In genomic region chr13:24761083-24761402, GRCm38 (mm10) we compare ENCODE assay signal across 8 mouse cellular contexts. TPM values are rescaled to one million over a fixed set of nuclear protein-coding genes. Genes with fewer than 3 reads are reported as not detected.
DNase-seq lines count a peak whose midpoint lies in the region; ATAC-seq and TF ChIP-seq lines count a peak whose summit lies in the region.

No protein-coding gene starts in this region.

- H3K4me3 ChIP-seq in heart, embryonic 14.5 days (ENCODE audit: control insufficient read depth in 1 of 2, insufficient read depth in 1 of 2, low read depth in 1 of 2, low read length in 2 of 2): peak overlapping the region; percentile 80 to 96
- peak overlapping the region; percentile 93 for H3K4me3 ChIP-seq in G1E (ENCODE audit: low read depth, low read length)
- H3K4me3 ChIP-seq in hindbrain, embryonic 11.5 days (ENCODE audit: low read depth, low read length): peak overlapping the region; percentile 95

- peaks cover 2 to 10% of the 10 kb centered on the region in 2 experiments; a peak in 1 of 4 replicates for H3K4me1 ChIP-seq in heart, embryonic 14.5 days (ENCODE audit: control insufficient read depth in 2 of 2, insufficient read depth in 2 of 2, low read length in 2 of 2)
- H3K4me1 ChIP-seq in G1E (ENCODE audit: insufficient read depth, low read depth, low read length): peaks cover 44% of the 10 kb centered on the region
- no peaks in the 10 kb centered on the region for H3K4me1 ChIP-seq in hindbrain, embryonic 11.5 days (replicated peaks; ENCODE audit: control insufficient read depth, insufficient read depth, low read length)

- WGBS in heart, embryonic 14.5 days: 4% methylated on average over 10 of the region's 10 CpGs
- 7% methylated on average over 10 of the region's 10 CpGs for WGBS in hindbrain, embryonic 11.5 days

- H3K9me3 ChIP-seq in heart, embryonic 14.5 days (ENCODE audit: control insufficient read depth, low read length): no peaks in the 10 kb centered on the region
- H3K9me3 ChIP-seq in G1E (replicated peaks): no peaks in the 10 kb centered on the region
- no peaks in the 10 kb centered on the region for H3K9me3 ChIP-seq in hindbrain, embryonic 11.5 days (ENCODE audit: control insufficient read depth, low read length)

- ATAC-seq in heart, embryonic 14.5 days (ENCODE audit: insufficient number of reproducible peaks, insufficient read depth, low FRiP score, low read depth): no peak
- no peak for ATAC-seq in G1E (ENCODE audit: extremely low read depth, insufficient number of reproducible peaks, low FRiP score, poor library complexity, severe bottlenecking)
- ATAC-seq in hindbrain, embryonic 11.5 days (ENCODE audit: low FRiP score): no peak
- ATAC-seq in megakaryocyte, adult 5-6 weeks (ENCODE audit: poor library complexity, severe bottlenecking): peak; percentile 39

- peaks cover 37% of the 10 kb centered on the region for H3K36me3 ChIP-seq in heart, embryonic 14.5 days (ENCODE audit: control insufficient read depth, insufficient read depth, low read length)
- peaks cover 47% of the 10 kb centered on the region for H3K36me3 ChIP-seq in G1E (replicated peaks)
- no peaks in the 10 kb centered on the region for H3K36me3 ChIP-seq in hindbrain, embryonic 11.5 days (ENCODE audit: control insufficient read depth, insufficient read depth, low read length)

- peak overlapping the region; percentile 86 to 97 for H3K27ac ChIP-seq in heart, embryonic 14.5 days (replicated peaks in 1 of 2; ENCODE audit: control insufficient read depth in 1 of 2, insufficient read depth in 1 of 2, low read depth in 2 of 2, low read length in 2 of 2)
- no peak overlapping the region for H3K27ac ChIP-seq in hindbrain, embryonic 11.5 days (ENCODE audit: low read depth, low read length)

- no peaks in the 10 kb centered on the region for H3K27me3 ChIP-seq in heart, embryonic 14.5 days (ENCODE audit: control insufficient read depth, insufficient read depth, low read length)
- H3K27me3 ChIP-seq in G1E (ENCODE audit: insufficient read depth, low read length): no peaks in the 10 kb centered on the region
- H3K27me3 ChIP-seq in hindbrain, embryonic 11.5 days (ENCODE audit: control insufficient read depth, insufficient read depth, low read length): no peaks in the 10 kb centered on the region

- peak overlapping the region; percentile 75 for H3K4me2 ChIP-seq in heart, embryonic 14.5 days (ENCODE audit: low read length)
- H3K4me2 ChIP-seq in hindbrain, embryonic 11.5 days (replicated peaks; ENCODE audit: low read depth, low read length): peak overlapping the region; percentile 69

- DNase-seq in heart, adult 11 months: no peak
- no peak for DNase-seq in G1E (ENCODE audit: low spot score)
- DNase-seq in hindbrain, embryonic 11.5 days (ENCODE audit: low spot score): no peak
- DNase-seq in retina, postnatal 1 day: no peak
- DNase-seq in thymus, postnatal 4 days: no peak
- no peak for DNase-seq in thymus, postnatal 14 days

- no peak for TF ChIP-seq CTCF in G1E (IDR thresholded peaks at IDR 0.05; ENCODE audit: low read depth, low read length)

- peak overlapping the region; percentile 90 for H3K9ac ChIP-seq in heart, embryonic 14.5 days (ENCODE audit: low read length)
- peak overlapping the region; percentile 82 for H3K9ac ChIP-seq in hindbrain, embryonic 11.5 days (ENCODE audit: low read depth, low read length)

RNA-seq across cellular contexts. Expression of gene Gmnn, which starts 0.7 kb away (rescaled TPM):
- 108 and 112 TPM in 2 replicates for polyA plus RNA-seq in heart, embryonic 14.5 days (2014; fragmentation: Nextera tagmentation; extraction: Ambion mirVana)
- total RNA-seq in G1E (2014; fragmentation: Nextera tagmentation) (51.1 and 57.2 TPM in 2 replicates), G1E (2017) (277 and 295 TPM in 2 replicates)
- 9.7 and 18.8 TPM in 2 replicates for polyA plus RNA-seq in G1E (2012)
- polyA plus RNA-seq in hindbrain, embryonic 11.5 days (2014; fragmentation: Nextera tagmentation; extraction: Ambion mirVana): 126 and 128 TPM in 2 replicates
- 161 and 181 TPM in 2 replicates for total RNA-seq in megakaryocyte, adult 5-6 weeks (2015)
- 175 and 177 TPM in 2 replicates for total RNA-seq in megakaryocyte, adult 5-6 weeks (2017)

RNA-seq across cellular contexts. Expression of gene Armh2, which starts 20.0 kb away (rescaled TPM):
- polyA plus RNA-seq in heart, embryonic 14.5 days (2014; fragmentation: Nextera tagmentation; extraction: Ambion mirVana): not detected in 2 replicates
- total RNA-seq in G1E (2014; fragmentation: Nextera tagmentation) (not detected in 2 replicates), G1E (2017) (0.22 and 0.23 TPM in 2 replicates)
- not detected in 2 replicates for polyA plus RNA-seq in G1E (2012)
- polyA plus RNA-seq in hindbrain, embryonic 11.5 days (2014; fragmentation: Nextera tagmentation; extraction: Ambion mirVana): not detected in 2 replicates
- 0.22 TPM in 1 of 2 replicates, not detected in the other for total RNA-seq in megakaryocyte, adult 5-6 weeks (2015)
- not detected in 2 replicates for total RNA-seq in megakaryocyte, adult 5-6 weeks (2017)

RNA-seq across cellular contexts. Expression of gene BC005537, which starts 40.4 kb away (rescaled TPM):
- 19.0 and 22.6 TPM in 2 replicates for polyA plus RNA-seq in heart, embryonic 14.5 days (2014; fragmentation: Nextera tagmentation; extraction: Ambion mirVana)
- 121 and 168 TPM in 2 replicates for total RNA-seq in G1E (2014; fragmentation: Nextera tagmentation)
- total RNA-seq in G1E (2017): 47.1 and 51.4 TPM in 2 replicates
- polyA plus RNA-seq in G1E (2012): 61.7 and 75.4 TPM in 2 replicates
- 23.4 and 39.7 TPM in 2 replicates for polyA plus RNA-seq in hindbrain, embryonic 11.5 days (2014; fragmentation: Nextera tagmentation; extraction: Ambion mirVana)
- 222 and 241 TPM in 2 replicates for total RNA-seq in megakaryocyte, adult 5-6 weeks (2015)
- total RNA-seq in megakaryocyte, adult 5-6 weeks (2017): 97.2 and 116 TPM in 2 replicates
